Mouse (Mus musculus): ENCODE measurements at regions not wholly inside any gene's neighbourhood (a gene's known extent, or its start where the extent isn't known, plus 50 kb on each side); places are given as distances from the start of the nearest gene placed in this dataset.
"Not testable (repeated sequence)": the region's sequence is repeated elsewhere in the genome, so short reads cannot be mapped to it uniquely, and the experiment has no call there.

GRCm38 (mm10) chrX:79760887-79761286, 89.7 kb upstream of the Mageb16 start:
- DNase-seq (ENCODE audit: low spot score in 2 of 2), result peak; percentile 5 to 21

- DNase-seq (ENCODE audit: low spot score in 2 of 2), result not testable (repeated sequence)
Measured at GRCm38 (mm10) chrX:79758596-79758995, 87.4 kb upstream of the Mageb16 start.
